Mouse (Mus musculus): ENCODE measurements around the gene Samd8.

DNA sequence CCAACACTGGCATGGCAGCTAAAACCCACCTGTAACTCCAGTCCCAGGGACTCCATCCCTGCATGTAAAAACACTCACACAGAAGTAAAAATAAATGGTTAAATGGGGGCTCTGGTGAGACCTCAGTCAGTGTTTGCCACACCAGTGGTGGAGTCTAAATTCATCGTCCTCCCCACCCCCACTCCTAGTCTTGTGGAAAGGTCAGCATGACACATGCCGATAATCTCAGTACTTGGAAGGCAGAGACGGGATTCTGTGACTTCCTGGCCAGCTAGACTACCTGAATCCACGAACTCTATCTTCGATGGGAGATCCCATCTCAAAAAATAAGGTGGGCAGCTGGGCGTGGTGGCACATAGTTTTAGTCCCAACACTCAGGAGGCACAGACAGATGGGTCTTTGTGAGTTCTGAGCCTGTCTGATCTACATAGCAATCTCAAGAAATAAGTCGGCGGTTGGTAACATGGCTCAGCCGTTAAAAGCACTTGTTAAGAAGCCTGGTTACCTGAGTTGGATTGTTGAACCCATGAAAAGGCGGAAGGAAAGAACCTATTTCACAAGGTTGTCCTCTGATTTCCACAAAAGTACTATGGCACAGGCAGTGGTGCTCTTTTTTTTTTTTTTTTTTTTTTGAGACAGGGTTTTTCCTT is 61.5 kb downstream of the Samd8 start:
- TF ChIP-seq CHD1 (IDR thresholded peaks at IDR 0.05; ENCODE audit: low read depth, low read length) (no peak), CTCF (conservative IDR thresholded peaks at IDR 0.05 in 1 of 2, IDR thresholded peaks at IDR 0.05 in 1 of 2; ENCODE audit: low read depth in 2 of 2, low read length in 2 of 2) (no peak)
